Mouse (Mus musculus) thymus, adult 2 months (tissue): ENCODE measurements around the gene 2010300C02Rik. TPM values are rescaled to one million over a fixed set of nuclear protein-coding genes. Genes with fewer than 3 reads are reported as not detected.

Experiments
- DNase-seq: peaks from one replicate; pipeline ENCODE4 v3.0.0; 2021
- H3K27ac ChIP-seq: fragments of 200-500 bp; 2 replicates; pipeline ENCODE4 v1.5.1; 2012; ENCODE audit warnings: low read length, control low read depth; ENCODE audit not compliant: control insufficient read depth, insufficient read depth
- H3K27me3 ChIP-seq: fragments of 200-500 bp; 2 replicates; pipeline ENCODE4 v1.6.1; 2012; ENCODE audit warnings: mild to moderate bottlenecking, low read length, moderate library complexity, mixed read lengths; ENCODE audit not compliant: control insufficient read depth, insufficient read depth
- H3K36me3 ChIP-seq: fragments of 200-500 bp; 2 replicates; pipeline ENCODE4 v1.6.1; 2012; ENCODE audit warnings: mild to moderate bottlenecking, low read length, moderate library complexity; ENCODE audit not compliant: control insufficient read depth, insufficient read depth
- H3K4me1 ChIP-seq: fragments of 200-500 bp; replicated peaks from 2 replicates; pipeline ENCODE4 v1.6.1; 2012; ENCODE audit warnings: low read length; ENCODE audit not compliant: control insufficient read depth, insufficient read depth
- H3K4me3 ChIP-seq: fragments of 200-500 bp; 2 replicates; pipeline ENCODE4 v1.5.1; 2012; ENCODE audit warnings: mild to moderate bottlenecking, low read length, control low read depth, moderate library complexity; ENCODE audit not compliant: control insufficient read depth, insufficient read depth
- CTCF ChIP-seq: fragments of 200-500 bp; IDR thresholded peaks from 2 replicates; pipeline ENCODE4 v1.5.1; 2012; ENCODE audit warnings: mild to moderate bottlenecking, control low read depth, low read length, moderate library complexity, borderline replicate concordance; ENCODE audit not compliant: control insufficient read depth, poor library complexity, insufficient read depth; ENCODE audit errors: extremely low read depth
- POLR2A ChIP-seq: fragments of 200-500 bp; IDR thresholded peaks from 2 replicates; pipeline ENCODE4 v1.6.1; 2012; ENCODE audit warnings: mild to moderate bottlenecking, low read length, control low read depth, moderate library complexity; ENCODE audit not compliant: control insufficient read depth, poor library complexity, insufficient read depth; ENCODE audit errors: extremely low read depth
- WGBS: fragments of 180-500 bp; shearing (Covaris S2); methylation state at CpG from one replicate; pipeline ENCODE4 v1.1.7; 2018; 5-methylcytosine and 5-hydroxymethylcytosine counted together
- polyA plus RNA-seq: library from polyadenylated mRNA; depleted of rRNA; stranded (reverse); fragments of >200 nt; gene quantifications from 2 replicates; pipeline ENCODE4 v1.2.3, GENCODE M21; 2012

2010300C02Rik gene
- polyA plus RNA-seq, 1 experiment, result 6.6 TPM

DNA sequence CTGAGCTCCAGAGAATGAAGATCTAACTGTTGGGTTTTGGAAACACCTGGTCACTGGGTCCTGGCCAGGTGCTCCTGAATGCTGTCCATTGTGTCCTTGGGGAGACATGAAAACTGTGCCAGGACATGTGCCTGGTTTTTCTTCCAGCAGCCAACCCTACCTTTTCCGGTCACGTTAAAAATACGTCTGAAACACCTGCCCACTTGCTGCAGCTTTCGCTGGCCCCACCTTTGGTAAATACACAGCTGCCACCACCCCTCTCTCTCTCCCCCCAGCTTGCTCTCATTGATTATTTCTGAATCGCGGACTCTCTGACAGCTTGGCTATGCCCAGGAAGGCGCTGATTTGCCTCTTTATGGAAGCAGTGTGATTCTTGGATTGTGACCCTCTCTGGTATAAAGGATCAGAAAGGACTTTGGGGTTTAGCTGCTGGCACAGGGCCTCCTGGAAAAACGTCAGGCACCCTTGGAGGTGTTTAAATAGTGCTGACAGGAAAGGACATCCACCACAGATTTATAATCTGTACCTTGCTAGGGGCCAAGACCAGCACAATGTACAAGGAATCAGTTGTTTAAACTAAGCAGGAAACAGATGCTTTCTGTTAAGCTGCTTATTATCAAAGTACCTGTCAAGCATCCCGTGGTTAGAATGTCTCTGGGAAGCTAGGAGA, 136.0 kb downstream of the 2010300C02Rik start:
- DNase-seq, result no peak
- Histone ChIP-seq H3K27me3 (no peaks in the 10 kb centered on the region), H3K27ac (no peak overlapping the region), H3K36me3 (no peaks in the 10 kb centered on the region), H3K4me3 (no peak overlapping the region), H3K4me1 (peaks cover 8% of the 10 kb centered on the region)
- 78% methylated on average over 9 of the region's 9 CpGs for WGBS
- TF ChIP-seq CTCF, result no peak
- TF ChIP-seq POLR2A, result no peak

DNA sequence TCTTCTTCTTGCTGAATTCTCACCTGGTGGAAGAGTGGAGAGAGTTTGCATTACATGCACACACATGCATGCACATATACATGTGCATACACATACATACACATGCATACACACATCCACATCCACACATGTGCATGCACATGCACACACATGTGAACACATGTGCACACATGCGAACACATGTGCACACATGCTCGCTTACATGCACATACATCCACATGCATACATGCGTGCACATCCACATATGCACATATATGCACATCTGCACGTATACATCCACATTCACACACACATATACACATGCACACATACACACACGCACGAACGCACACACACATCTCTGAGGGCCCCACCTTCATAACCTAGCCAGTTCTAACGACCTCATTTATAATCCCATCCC, 136.7 kb downstream of the 2010300C02Rik start:
- Histone ChIP-seq H3K4me3 (no peak overlapping the region), H3K36me3 (no peaks in the 10 kb centered on the region), H3K27me3 (no peaks in the 10 kb centered on the region), H3K27ac (no peak overlapping the region), H3K4me1 (peaks cover 8% of the 10 kb centered on the region)
- no peak for TF ChIP-seq CTCF
- no peak for TF ChIP-seq POLR2A
- WGBS, result 96% methylated on average over 8 of the region's 8 CpGs
- no peak for DNase-seq

DNA sequence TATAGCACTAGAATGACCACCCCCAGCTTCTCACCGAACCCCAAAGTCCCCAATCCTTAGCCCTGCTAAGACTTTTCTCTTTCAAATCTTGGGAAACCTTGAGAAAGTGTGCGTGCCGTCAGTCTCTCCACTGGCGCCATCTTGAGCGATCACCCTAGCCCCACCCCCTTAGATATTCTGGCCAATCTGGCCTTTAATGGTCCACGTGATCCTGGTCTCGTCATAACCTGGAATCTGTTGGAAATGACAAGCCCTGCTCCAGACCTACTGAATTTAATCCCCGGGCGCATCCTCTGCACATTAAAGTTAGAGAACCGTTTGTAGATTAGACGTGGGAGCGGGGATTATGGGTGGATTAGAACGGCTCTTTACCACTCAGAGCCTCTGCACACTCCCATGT, 140.2 kb downstream of the 2010300C02Rik start:
- Histone ChIP-seq H3K27me3 (no peaks in the 10 kb centered on the region), H3K27ac (no peak overlapping the region), H3K4me1 (no peaks in the 10 kb centered on the region), H3K36me3 (no peaks in the 10 kb centered on the region), H3K4me3 (no peak overlapping the region)
- WGBS, result 98% methylated on average over 13 of the region's 13 CpGs
- DNase-seq, result no peak
- TF ChIP-seq CTCF (no peak), POLR2A (no peak)

DNA sequence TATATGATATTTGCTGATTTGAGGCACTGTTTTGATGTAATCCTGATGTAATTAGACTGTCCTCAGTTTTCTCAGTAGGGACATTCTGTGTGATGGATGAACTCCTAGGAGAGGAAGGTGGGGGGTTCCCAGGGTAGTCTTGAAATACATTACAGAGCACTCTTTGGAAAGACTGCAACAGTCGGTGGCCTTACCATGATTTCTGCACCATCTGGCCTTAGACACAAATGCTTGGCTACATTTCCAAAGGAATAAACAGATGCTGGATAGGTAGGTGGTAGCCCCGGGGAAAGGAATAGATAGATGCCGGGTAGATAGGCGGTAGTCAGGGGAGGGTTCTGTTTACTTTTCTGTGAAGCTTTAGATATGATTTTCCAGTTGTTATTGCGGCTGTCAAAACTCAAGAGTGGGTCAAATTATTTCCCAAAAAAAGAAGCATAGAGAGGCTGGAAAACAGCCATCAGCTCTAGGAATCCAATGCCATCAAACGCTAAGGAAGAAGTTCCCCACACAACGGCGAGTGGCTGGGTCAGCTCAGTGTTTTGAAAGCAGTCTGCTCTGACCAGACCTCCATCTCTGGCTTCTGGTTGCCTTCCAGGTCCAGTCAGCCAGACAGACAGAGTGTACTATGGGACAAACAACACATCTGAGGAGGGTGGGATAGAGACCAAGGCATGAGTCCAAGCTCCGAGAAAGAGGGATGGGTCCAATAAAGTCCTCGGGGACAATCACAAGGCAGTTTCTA, 147.2 kb downstream of the 2010300C02Rik start:
- Histone ChIP-seq H3K27me3 (no peaks in the 10 kb centered on the region), H3K4me3 (no peak overlapping the region), H3K27ac (no peak overlapping the region), H3K4me1 (no peaks in the 10 kb centered on the region), H3K36me3 (no peaks in the 10 kb centered on the region)
- 88% methylated on average over 10 of the region's 10 CpGs for WGBS
- DNase-seq, result no peak
- no peak for TF ChIP-seq CTCF

DNA sequence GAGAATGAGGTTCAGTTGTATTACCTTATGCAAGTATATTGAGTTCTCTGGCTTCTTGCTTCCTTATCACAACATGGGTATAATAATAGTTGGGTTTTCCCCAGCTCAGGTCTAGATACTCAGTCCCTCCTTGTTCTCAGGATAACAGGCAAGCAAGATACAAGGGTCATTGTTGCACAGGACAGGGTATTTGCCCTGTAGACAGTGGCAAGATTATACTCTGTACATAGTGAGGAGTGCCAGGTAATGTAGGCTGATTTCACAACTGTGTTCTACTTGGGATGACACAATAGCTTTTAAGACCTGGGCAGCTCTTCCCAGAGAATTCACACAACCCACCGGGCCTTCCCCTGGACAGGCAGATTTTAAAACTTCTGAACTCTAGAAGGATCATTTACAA, 151.5 kb downstream of the 2010300C02Rik start:
- Histone ChIP-seq H3K4me3 (no peak overlapping the region), H3K27me3 (no peaks in the 10 kb centered on the region), H3K36me3 (no peaks in the 10 kb centered on the region), H3K4me1 (no peaks in the 10 kb centered on the region), H3K27ac (no peak overlapping the region)
- TF ChIP-seq CTCF (no peak), POLR2A (no peak)
- 96% methylated on average over 1 of the region's 1 CpGs for WGBS
- DNase-seq, result no peak

DNA sequence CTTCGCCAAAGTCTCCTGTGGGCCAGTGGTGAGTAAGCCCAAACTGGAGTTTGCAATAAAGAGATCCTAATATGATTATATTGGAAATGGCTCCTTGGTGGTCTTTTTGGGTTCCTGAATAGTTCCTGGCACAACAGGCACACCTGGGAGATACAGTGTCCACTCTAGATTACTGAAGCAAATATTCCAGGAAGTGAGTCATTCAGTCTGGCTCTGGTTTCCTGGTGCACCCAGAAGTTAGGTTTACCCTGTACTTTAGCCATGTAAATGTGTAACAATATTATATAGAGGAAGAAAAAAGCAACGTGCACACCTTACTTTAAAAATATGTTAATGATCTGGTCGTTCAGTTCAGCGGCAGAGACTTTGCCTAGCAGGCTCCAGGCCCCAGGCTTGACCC, 153.1 kb downstream of the 2010300C02Rik start:
- no peak for DNase-seq
- no peak overlapping the region for H3K4me3 ChIP-seq
- H3K4me1 ChIP-seq, result no peaks in the 10 kb centered on the region
- no peaks in the 10 kb centered on the region for H3K27me3 ChIP-seq
- TF ChIP-seq POLR2A (no peak), CTCF (no peak)
- 60% methylated on average over 4 of the region's 4 CpGs for WGBS
- no peaks in the 10 kb centered on the region for H3K36me3 ChIP-seq
- H3K27ac ChIP-seq, result no peak overlapping the region
